Mouse (Mus musculus) lung, adult 2 months (tissue): ENCODE data around the gene Gm20481.
A peak's percentile ranks its signal among the peaks of the same experiment; 100 is the strongest.

Source experiments
- CTCF ChIP-seq: fragments of 200-500 bp; IDR thresholded peaks from 2 replicates; pipeline ENCODE4 v1.5.1; 2011; ENCODE audit warnings: mild to moderate bottlenecking, low read length, control low read depth; ENCODE audit not compliant: insufficient read depth
- POLR2A ChIP-seq: fragments of 200-500 bp; IDR thresholded peaks from 2 replicates; pipeline ENCODE4 v1.6.1; 2011; ENCODE audit warnings: low read depth, mild to moderate bottlenecking, control low read depth, low read length, borderline replicate concordance; ENCODE audit errors: extremely low read depth

DNA sequence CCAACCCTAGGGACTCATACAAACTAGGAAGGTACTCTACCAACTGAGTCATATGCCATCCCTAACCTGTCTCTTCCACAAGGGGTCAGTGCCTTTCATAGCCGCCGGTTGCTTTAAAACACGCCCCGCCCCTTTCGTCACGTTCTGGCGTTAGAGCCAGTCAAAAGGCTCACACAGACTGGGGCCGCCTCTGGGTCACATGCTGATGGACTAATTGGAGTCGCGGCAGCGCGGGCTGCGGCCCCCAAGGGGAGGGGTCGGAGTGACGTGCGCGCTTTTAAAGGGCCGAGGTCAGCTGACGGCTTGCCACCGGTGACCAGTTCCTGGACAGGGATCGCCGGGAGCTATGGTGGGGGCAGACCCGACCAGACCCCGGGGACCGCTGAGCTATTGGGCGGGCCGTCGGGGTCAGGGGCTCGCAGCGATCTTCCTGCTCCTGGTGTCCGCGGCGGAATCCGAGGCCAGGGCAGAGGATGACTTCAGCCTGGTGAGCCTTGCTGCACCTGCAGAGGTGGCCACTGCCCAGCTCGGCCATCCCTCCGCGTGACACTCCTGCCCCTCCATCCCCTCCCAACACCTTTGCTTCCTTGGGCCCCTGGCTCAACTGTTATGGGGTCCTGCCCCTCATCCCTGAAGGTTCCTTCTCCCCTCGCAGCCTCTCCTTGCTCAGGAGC is 38.5 kb upstream of the Gm20481 start, which contains the start of gene Neu1:
- TF ChIP-seq POLR2A (peak; percentile 89; the same call in 1 of the 2 replicates), CTCF (peak; percentile 58)
